Comparison of ENCODE assay signal across 18 mouse cellular contexts in genomic region chr7:27590088-27590487, GRCm38 (mm10). TPM values are rescaled to one million over a fixed set of nuclear protein-coding genes. Genes with fewer than 3 reads are reported as not detected.
A peak's percentile ranks its signal among the peaks of the same experiment; 100 is the strongest.
DNase-seq lines count a peak whose midpoint lies in the region; ATAC-seq and TF ChIP-seq lines count a peak whose summit lies in the region.
"Had no signal": no experiment of that assay in that cellular context is flagged by ENCODE, and none has a peak within 500 bp of the region (broad histone marks: within the 10 kb centered on the region; RNA-seq: fewer than 3 reads in every experiment).

No protein-coding gene starts in this region.

- 0 out of 2 replicates have a peak overlapping the region, but pooled peaks have one; percentile 41 for H3K27ac ChIP-seq in liver, embryonic 12.5 days
- no peak overlapping the region for H3K27ac ChIP-seq in ES-E14 (ENCODE audit: insufficient read depth, low read depth, low read length, poor library complexity, severe bottlenecking)
- H3K27ac ChIP-seq: embryonic facial prominence, embryonic 13.5 days; forebrain, embryonic 12.5 days had no signal

- peaks cover 23% of the 10 kb centered on the region for H3K36me3 ChIP-seq in liver, embryonic 12.5 days
- H3K36me3 ChIP-seq in ES-E14 (ENCODE audit: control insufficient read depth, insufficient read depth, low read length, poor library complexity, severe bottlenecking) = peaks cover 11% of the 10 kb centered on the region; the same call in 1 of the 2 replicates

- in situ Hi-C loops in ES-E14 (cut with MboI; ENCODE audit: low sequenced_read_pairs in 2 of 2, unreplicated experiment in 2 of 2) = no loop called here

- H3K4me2 ChIP-seq in liver, embryonic 12.5 days = no peak overlapping the region
- H3K4me2 ChIP-seq: embryonic facial prominence, embryonic 13.5 days; forebrain, embryonic 12.5 days had no signal

- H3K27me3 ChIP-seq in liver, embryonic 12.5 days (replicated peaks) = no peaks in the 10 kb centered on the region
- H3K27me3 ChIP-seq: CH12.LX; embryonic facial prominence, embryonic 13.5 days; embryonic facial prominence, embryonic 15.5 days; forebrain, embryonic 12.5 days had no signal

- ATAC-seq in liver, embryonic 12.5 days = no peak
- ATAC-seq: forebrain, embryonic 14.5 days; forebrain, embryonic 16.5 days had no signal

- WGBS in liver, embryonic 12.5 days (ENCODE audit: insufficient replicate concordance) = 89% methylated on average over 4 of the region's 4 CpGs

- H3K4me3 ChIP-seq in liver, embryonic 12.5 days = no peak overlapping the region
- H3K4me3 ChIP-seq in ES-E14 (ENCODE audit: insufficient read depth in 1 of 2, low read depth in 1 of 2, low read length in 2 of 2, poor library complexity in 1 of 2, severe bottlenecking in 1 of 2) = no peak overlapping the region
- H3K4me3 ChIP-seq: embryonic facial prominence, embryonic 13.5 days; embryonic facial prominence, embryonic 15.5 days; forebrain, embryonic 12.5 days had no signal

- peaks cover 33% of the 10 kb centered on the region for H3K4me1 ChIP-seq in liver, embryonic 12.5 days
- H3K4me1 ChIP-seq in ES-E14 (ENCODE audit: control insufficient read depth in 2 of 2, insufficient read depth in 2 of 2, low read length in 2 of 2, poor library complexity in 1 of 2) = peaks cover 10% of the 10 kb centered on the region in 2 experiments; a peak in 3 of 4 replicates

- no peaks in the 10 kb centered on the region for H3K9me3 ChIP-seq in liver, embryonic 12.5 days (replicated peaks)
- no peaks in the 10 kb centered on the region for H3K9me3 ChIP-seq in ES-E14 (ENCODE audit: control insufficient read depth, insufficient read depth, low read depth, low read length)
- H3K9me3 ChIP-seq: embryonic facial prominence, embryonic 13.5 days; embryonic facial prominence, embryonic 15.5 days; forebrain, embryonic 10.5 days; forebrain, embryonic 12.5 days had no signal

- DNase-seq in cerebellum, adult 9-10 months = peak; percentile 53
- no peak for DNase-seq in cerebellum, adult 11 months
- DNase-seq in liver = no peak
- no peak for DNase-seq in ES-E14 (ENCODE audit: low read depth, low spot score)
- no peak for DNase-seq in left cerebral cortex, postnatal 25 days (ENCODE audit: low spot score in 2 of 2)
- DNase-seq: adrenal gland, adult 2 months; adrenal gland, postnatal 10 days; adrenal gland, postnatal 25 days; cerebellum, postnatal 36 days; embryo, embryonic 11 days had no signal

- no peak overlapping the region for H3K9ac ChIP-seq in liver, embryonic 12.5 days
- H3K9ac ChIP-seq in ES-E14 (ENCODE audit: insufficient read depth, low read depth, low read length, poor library complexity, severe bottlenecking) = no peak overlapping the region
- H3K9ac ChIP-seq: embryonic facial prominence, embryonic 13.5 days; embryonic facial prominence, embryonic 15.5 days; forebrain, embryonic 12.5 days had no signal

- intact Hi-C loops in left cerebral cortex, postnatal 25 days (cut with DNase I) = no loop called here

TF ChIP-seq in ES-E14, 5 proteins besides CTCF, POLR2A, EP300 and RAD21:
- TF ChIP-seq CHD2 (IDR thresholded peaks at IDR 0.05; ENCODE audit: low read depth, low read length) (no peak), HCFC1 (IDR thresholded peaks at IDR 0.05; ENCODE audit: borderline replicate concordance, insufficient read depth, low read length) (no peak), ZNF384 (IDR thresholded peaks at IDR 0.05; ENCODE audit: low read depth, low read length) (0 out of 2 replicates have a peak, but pooled peaks have one; percentile 4)
TF ChIP-seq in ES-E14: peak in this region for 1.

RNA-seq across cellular contexts. Expression of gene Akt2, which starts 1.3 kb away (rescaled TPM):
- polyA plus RNA-seq in liver, embryonic 12.5 days (2016; fragmentation: Nextera tagmentation; extraction: Ambion mirVana) = 45.0 and 45.2 TPM in 2 replicates
- 42.2 and 44.8 TPM in 2 replicates for total RNA-seq in ES-E14 (2012; rRNA removed)
- total RNA-seq in left cerebral cortex, postnatal 25 days (2021) = 100 to 1,000 TPM; 123 to 139 TPM

RNA-seq across cellular contexts. Expression of gene 2310022A10Rik, which starts 37.1 kb away (rescaled TPM):
- 26.3 and 27.5 TPM in 2 replicates for polyA plus RNA-seq in liver, embryonic 12.5 days (2016; fragmentation: Nextera tagmentation; extraction: Ambion mirVana)
- 12.6 and 15.9 TPM in 2 replicates for total RNA-seq in ES-E14 (2012; rRNA removed)
- total RNA-seq in left cerebral cortex, postnatal 25 days (2021) = 10 to 100 TPM; 26.4 to 27.8 TPM

RNA-seq across cellular contexts. Expression of gene Pld3, which starts 37.1 kb away (rescaled TPM):
- polyA plus RNA-seq in liver, embryonic 12.5 days (2016; fragmentation: Nextera tagmentation; extraction: Ambion mirVana) = 46.6 and 49.1 TPM in 2 replicates
- total RNA-seq in ES-E14 (2012; rRNA removed) = 77.9 and 128 TPM in 2 replicates
- 100 to 1,000 TPM; 877 to 885 TPM for total RNA-seq in left cerebral cortex, postnatal 25 days (2021)
